Mouse (Mus musculus): Measurements from ENCODE around the gene Zc3h15.
"Not testable (repeated sequence)": the region's sequence is repeated elsewhere in the genome, so short reads cannot be mapped to it uniquely, and the experiment has no call there.

Gene Zc3h15

GRCm38 (mm10) chr2:83644276-83645252 lies at the start of gene Zc3h15:
Zc3h15 (plus strand) TSS chr2:83644435.
- in situ Hi-C loops (cut with MboI, MseI) = loop anchor here (25.0 kb wide), 1 partner anchor 1018 kb away; the partner anchor contains the start of genes Btbd18, Ctnnd1 and Selenoh

- in situ Hi-C loops (cut with MboI, MseI) = no loop called here
Measured at GRCm38 (mm10) chr2:83620558-83621367, 23.5 kb upstream of the Zc3h15 start.

- in situ Hi-C loops (cut with MboI, MseI) = no loop called here
Measured at GRCm38 (mm10) chr2:83621511-83621910, 22.7 kb upstream of the Zc3h15 start.

GRCm38 (mm10) chr2:83622792-83623191 lies 21.4 kb upstream of the Zc3h15 start:
- in situ Hi-C loops (cut with MboI, MseI) = no loop called here

- in situ Hi-C loops (cut with MboI, MseI) = no loop called here
Measured at GRCm38 (mm10) chr2:83624045-83624444, 20.2 kb upstream of the Zc3h15 start.

GRCm38 (mm10) chr2:83625226-83626108 lies 18.8 kb upstream of the Zc3h15 start:
- in situ Hi-C loops (cut with MboI, MseI) = loop anchor here (25.0 kb wide), 1 partner anchor 1037 kb away; the partner anchor contains the start of genes Btbd18, Ctnnd1 and Selenoh

- in situ Hi-C loops (cut with MboI, MseI) = loop anchor here (25.0 kb wide), 1 partner anchor 1035 kb away; the partner anchor contains the start of genes Btbd18, Ctnnd1 and Selenoh
Measured at GRCm38 (mm10) chr2:83626881-83627280, 17.4 kb upstream of the Zc3h15 start.

GRCm38 (mm10) chr2:83627495-83627894 lies 16.7 kb upstream of the Zc3h15 start:
- in situ Hi-C loops (cut with MboI, MseI) = loop anchor here (25.0 kb wide), 1 partner anchor 1035 kb away; the partner anchor contains the start of genes Btbd18, Ctnnd1 and Selenoh

- in situ Hi-C loops (cut with MboI, MseI) = loop anchor here (25.0 kb wide), 1 partner anchor 1034 kb away; the partner anchor contains the start of genes Btbd18, Ctnnd1 and Selenoh
Measured at GRCm38 (mm10) chr2:83627932-83628331, 16.3 kb upstream of the Zc3h15 start.

GRCm38 (mm10) chr2:83641993-83642392 lies 2.2 kb upstream of the Zc3h15 start:
- in situ Hi-C loops (cut with MboI, MseI) = loop anchor here (25.0 kb wide), 1 partner anchor 1020 kb away; the partner anchor contains the start of genes Btbd18, Ctnnd1 and Selenoh

- in situ Hi-C loops (cut with MboI, MseI) = loop anchor here (25.0 kb wide), 1 partner anchor 1013 kb away; the partner anchor contains the start of genes Btbd18, Ctnnd1 and Selenoh
Measured at GRCm38 (mm10) chr2:83648916-83649315, 4.7 kb downstream of the Zc3h15 start.

- in situ Hi-C loops (cut with MboI, MseI) = loop anchor here (10.0 kb wide), 1 partner anchor 1302 kb away; no protein-coding TSS in a partner anchor
Measured at GRCm38 (mm10) chr2:83652606-83653005, 8.4 kb downstream of the Zc3h15 start.

GRCm38 (mm10) chr2:83659279-83659678 lies 15.0 kb downstream of the Zc3h15 start:
- in situ Hi-C loops (cut with MboI, MseI) = loop anchor here (10.0 kb wide), 1 partner anchor 1296 kb away; no protein-coding TSS in a partner anchor

GRCm38 (mm10) chr2:83660114-83660513 lies 15.9 kb downstream of the Zc3h15 start:
- in situ Hi-C loops (cut with MboI, MseI) = loop anchor here (5.0 kb wide), 1 partner anchor 112 kb away; no protein-coding TSS in a partner anchor

GRCm38 (mm10) chr2:83661351-83661750 lies 17.1 kb downstream of the Zc3h15 start:
- in situ Hi-C loops (cut with MboI, MseI) = loop anchor here (5.0 kb wide), 1 partner anchor 111 kb away; no protein-coding TSS in a partner anchor

- in situ Hi-C loops (cut with MboI, MseI) = not testable (repeated sequence)
Measured at GRCm38 (mm10) chr2:83665051-83665450, 20.8 kb downstream of the Zc3h15 start.

- in situ Hi-C loops (cut with MboI, MseI) = no loop called here
Measured at GRCm38 (mm10) chr2:83667430-83667829, 23.2 kb downstream of the Zc3h15 start.

- in situ Hi-C loops (cut with MboI, MseI) = no loop called here
Measured at GRCm38 (mm10) chr2:83668052-83668451, 23.8 kb downstream of the Zc3h15 start.

GRCm38 (mm10) chr2:83669988-83670387 lies 25.8 kb downstream of the Zc3h15 start:
- in situ Hi-C loops (cut with MboI, MseI) = loop anchor here (5.0 kb wide), 1 partner anchor 72 kb away; no protein-coding TSS in a partner anchor

GRCm38 (mm10) chr2:83671843-83672242 lies 27.6 kb downstream of the Zc3h15 start:
- in situ Hi-C loops (cut with MboI, MseI) = loop anchor here (5.0 kb wide), 1 partner anchor 70 kb away; no protein-coding TSS in a partner anchor

Measured in regulatory T cell (primary cell).